Mouse (Mus musculus): ENCODE data around the gene Rsg1. TPM values are rescaled to one million over a fixed set of nuclear protein-coding genes. Genes with fewer than 3 reads are reported as not detected.

Rsg1 gene
- polyA plus RNA-seq, 1 experiment from 2014 or later, result 2.4 TPM

DNA sequence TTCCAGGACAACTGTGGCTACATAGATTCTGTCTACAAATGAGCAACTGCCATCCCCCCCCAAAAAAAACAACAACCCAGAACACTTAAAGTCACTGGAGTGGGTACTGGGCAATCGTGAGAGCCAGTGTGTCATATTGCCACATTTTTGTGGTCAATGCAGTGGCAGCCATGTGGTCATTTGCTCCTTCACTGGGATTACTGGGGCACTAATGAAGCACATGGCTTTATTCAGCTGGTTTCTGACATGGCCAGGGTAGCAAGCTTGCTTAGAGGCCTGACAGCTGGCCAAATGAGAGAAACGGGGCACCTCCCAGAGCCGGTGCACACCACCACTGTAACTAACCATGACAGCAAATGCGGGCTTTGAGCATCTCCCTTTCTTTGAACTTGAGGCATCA lies 35.3 kb upstream of the Rsg1 start:
- H3K27me3 ChIP-seq (replicated peaks; ENCODE audit: insufficient read depth, low read length), result no peaks in the 10 kb centered on the region
- no peaks in the 10 kb centered on the region for H3K4me1 ChIP-seq (ENCODE audit: insufficient read depth, low read depth, low read length)
- H3K9me3 ChIP-seq (ENCODE audit: low read length), result no peaks in the 10 kb centered on the region
- DNase-seq (ENCODE audit: low spot score), result peak; percentile 34
- TF ChIP-seq CTCF (IDR thresholded peaks at IDR 0.05), result no peak
- TF ChIP-seq EP300 (IDR thresholded peaks at IDR 0.05), result no peak
- H3K4me2 ChIP-seq (replicated peaks; ENCODE audit: low read depth, low read length), result no peak overlapping the region
- WGBS, result 81% methylated on average over 4 of the region's 4 CpGs
- no peak overlapping the region for H3K27ac ChIP-seq (ENCODE audit: low read length)
- H3K36me3 ChIP-seq (ENCODE audit: insufficient read depth, low read length), result 0 out of 2 replicates have a peak, but pooled peaks cover 10% of the 10 kb centered on the region
- no peak overlapping the region for H3K4me3 ChIP-seq (ENCODE audit: low read depth, low read length)
- ATAC-seq, result peak; percentile 66
- no peak overlapping the region for H3K9ac ChIP-seq (replicated peaks; ENCODE audit: low read depth)

DNA sequence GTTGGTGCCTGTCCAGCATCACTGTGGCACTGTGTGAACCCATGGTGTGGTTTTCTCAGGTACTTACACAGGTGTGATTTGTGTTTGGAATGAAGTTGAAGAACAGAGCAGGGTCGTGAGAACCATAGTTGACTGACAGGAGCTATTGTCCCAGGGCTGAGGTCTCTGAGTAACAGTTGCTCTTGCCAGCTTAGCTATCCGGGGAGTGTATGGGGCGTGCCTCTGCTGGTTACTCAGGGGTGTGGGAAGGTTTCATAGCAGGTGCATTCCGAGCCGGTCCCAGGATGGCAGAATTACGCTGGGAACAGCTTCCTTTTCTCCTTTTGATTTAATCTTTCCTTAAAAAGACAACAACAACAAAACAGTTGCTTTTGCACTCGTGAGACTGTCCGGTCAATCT lies 32.9 kb upstream of the Rsg1 start:
- Histone ChIP-seq H3K27ac (ENCODE audit: low read length) (no peak overlapping the region), H3K4me2 (replicated peaks; ENCODE audit: low read depth, low read length) (no peak overlapping the region), H3K4me3 (ENCODE audit: low read depth, low read length) (no peak overlapping the region), H3K9me3 (ENCODE audit: low read length) (no peaks in the 10 kb centered on the region), H3K9ac (replicated peaks; ENCODE audit: low read depth) (no peak overlapping the region), H3K4me1 (ENCODE audit: insufficient read depth, low read depth, low read length) (no peaks in the 10 kb centered on the region), H3K27me3 (replicated peaks; ENCODE audit: insufficient read depth, low read length) (no peaks in the 10 kb centered on the region), H3K36me3 (ENCODE audit: insufficient read depth, low read length) (peaks cover 17% of the 10 kb centered on the region; the same call in 1 of the 2 replicates)
- DNase-seq (ENCODE audit: low spot score) (no peak), ATAC-seq (no peak)
- WGBS, result 82% methylated on average over 8 of the region's 8 CpGs
- TF ChIP-seq CTCF (IDR thresholded peaks at IDR 0.05) (no peak), EP300 (IDR thresholded peaks at IDR 0.05) (no peak)

GRCm38 (mm10) chr4:141181981-141182380 lies 31.8 kb upstream of the Rsg1 start:
- ATAC-seq, result no peak
- Histone ChIP-seq H3K36me3 (ENCODE audit: insufficient read depth, low read length) (peaks cover 17% of the 10 kb centered on the region; the same call in 1 of the 2 replicates), H3K4me1 (ENCODE audit: insufficient read depth, low read depth, low read length) (no peaks in the 10 kb centered on the region), H3K4me2 (replicated peaks; ENCODE audit: low read depth, low read length) (no peak overlapping the region), H3K27ac (ENCODE audit: low read length) (no peak overlapping the region), H3K9me3 (ENCODE audit: low read length) (no peaks in the 10 kb centered on the region), H3K4me3 (ENCODE audit: low read depth, low read length) (no peak overlapping the region), H3K27me3 (replicated peaks; ENCODE audit: insufficient read depth, low read length) (no peaks in the 10 kb centered on the region), H3K9ac (replicated peaks; ENCODE audit: low read depth) (no peak overlapping the region)
- no peak for DNase-seq (ENCODE audit: low spot score)
- 87% methylated on average over 6 of the region's 6 CpGs for WGBS
- TF ChIP-seq CTCF (IDR thresholded peaks at IDR 0.05) (no peak), EP300 (IDR thresholded peaks at IDR 0.05) (no peak)

DNA sequence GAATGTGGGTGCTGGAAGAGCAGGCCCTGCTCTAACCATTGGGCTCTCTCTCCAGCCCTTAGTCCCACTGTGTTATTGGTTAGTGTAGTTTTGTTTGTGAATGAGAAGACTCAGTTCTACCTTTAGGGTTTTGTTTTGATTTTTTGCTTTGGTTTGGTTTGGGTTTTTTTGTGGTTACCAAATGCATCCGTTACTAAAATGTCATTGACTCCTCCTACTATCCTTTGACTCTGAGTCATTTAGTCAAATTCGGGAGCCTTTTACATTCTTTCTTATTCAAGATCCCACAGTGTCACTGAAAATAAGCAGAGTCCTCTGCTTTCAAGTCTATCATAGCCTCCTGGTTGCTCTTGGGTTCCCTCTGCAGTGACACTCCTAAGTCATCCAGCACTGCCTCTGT lies 29.8 kb upstream of the Rsg1 start:
- WGBS, result 91% methylated on average over 2 of the region's 2 CpGs
- Histone ChIP-seq H3K27me3 (replicated peaks; ENCODE audit: insufficient read depth, low read length) (no peaks in the 10 kb centered on the region), H3K36me3 (ENCODE audit: insufficient read depth, low read length) (peaks cover 17% of the 10 kb centered on the region; the same call in 1 of the 2 replicates)

DNA sequence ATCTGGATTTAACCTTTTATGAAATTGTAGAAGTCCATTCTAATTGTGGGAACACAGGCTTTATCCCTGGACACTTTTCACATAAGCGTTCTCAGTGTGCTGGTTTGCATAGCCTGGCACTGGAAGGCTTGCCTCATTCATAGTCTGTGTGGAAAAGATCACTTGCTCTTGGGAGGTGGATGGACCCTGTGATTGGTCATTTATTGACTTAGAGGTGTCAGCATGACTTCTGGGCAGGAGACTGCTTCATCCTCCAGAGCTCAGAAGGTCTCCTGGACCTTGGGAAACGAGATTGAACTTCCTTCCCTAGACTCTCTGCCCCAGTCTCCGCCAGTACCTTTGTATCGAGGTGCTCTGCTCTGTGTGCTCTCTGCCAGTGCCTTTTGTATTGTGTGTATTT lies 29.3 kb upstream of the Rsg1 start:
- Histone ChIP-seq H3K27me3 (replicated peaks; ENCODE audit: insufficient read depth, low read length) (no peaks in the 10 kb centered on the region), H3K4me2 (replicated peaks; ENCODE audit: low read depth, low read length) (no peak overlapping the region), H3K27ac (ENCODE audit: low read length) (no peak overlapping the region), H3K9me3 (ENCODE audit: low read length) (no peaks in the 10 kb centered on the region), H3K36me3 (ENCODE audit: insufficient read depth, low read length) (peaks cover 17% of the 10 kb centered on the region; the same call in 1 of the 2 replicates), H3K4me1 (ENCODE audit: insufficient read depth, low read depth, low read length) (no peaks in the 10 kb centered on the region), H3K9ac (replicated peaks; ENCODE audit: low read depth) (no peak overlapping the region), H3K4me3 (ENCODE audit: low read depth, low read length) (no peak overlapping the region)
- 90% methylated on average over 4 of the region's 4 CpGs for WGBS
- ATAC-seq (no peak), DNase-seq (ENCODE audit: low spot score) (no peak)
- TF ChIP-seq CTCF (IDR thresholded peaks at IDR 0.05) (no peak), EP300 (IDR thresholded peaks at IDR 0.05) (no peak)

More for the DNA sequence above, 29.8 kb upstream of the Rsg1 start:
- ATAC-seq, result no peak
- H3K27ac ChIP-seq (ENCODE audit: low read length), result no peak overlapping the region
- no peak overlapping the region for H3K4me2 ChIP-seq (replicated peaks; ENCODE audit: low read depth, low read length)
- no peaks in the 10 kb centered on the region for H3K9me3 ChIP-seq (ENCODE audit: low read length)
- no peaks in the 10 kb centered on the region for H3K4me1 ChIP-seq (ENCODE audit: insufficient read depth, low read depth, low read length)
- no peak overlapping the region for H3K9ac ChIP-seq (replicated peaks; ENCODE audit: low read depth)
- no peak for DNase-seq (ENCODE audit: low spot score)
- H3K4me3 ChIP-seq (ENCODE audit: low read depth, low read length), result no peak overlapping the region
- TF ChIP-seq EP300 (IDR thresholded peaks at IDR 0.05) (no peak), CTCF (IDR thresholded peaks at IDR 0.05) (no peak)

GRCm38 (mm10) chr4:141186923-141187836 lies 26.6 kb upstream of the Rsg1 start:
- TF ChIP-seq CTCF (IDR thresholded peaks at IDR 0.05) (no peak), EP300 (IDR thresholded peaks at IDR 0.05) (no peak)
- H3K9me3 ChIP-seq (ENCODE audit: low read length), result no peaks in the 10 kb centered on the region
- H3K27ac ChIP-seq (ENCODE audit: low read length), result no peak overlapping the region
- H3K9ac ChIP-seq (replicated peaks; ENCODE audit: low read depth), result no peak overlapping the region
- H3K27me3 ChIP-seq (replicated peaks; ENCODE audit: insufficient read depth, low read length), result no peaks in the 10 kb centered on the region
- DNase-seq (ENCODE audit: low spot score) (no peak), ATAC-seq (no peak)
- WGBS, result 52% methylated on average over 9 of the region's 9 CpGs
- no peaks in the 10 kb centered on the region for H3K4me1 ChIP-seq (ENCODE audit: insufficient read depth, low read depth, low read length)
- peaks cover 8% of the 10 kb centered on the region; the same call in 1 of the 2 replicates for H3K36me3 ChIP-seq (ENCODE audit: insufficient read depth, low read length)
- H3K4me2 ChIP-seq (replicated peaks; ENCODE audit: low read depth, low read length), result no peak overlapping the region
- H3K4me3 ChIP-seq (ENCODE audit: low read depth, low read length), result no peak overlapping the region
